Mouse (Mus musculus): Measurements from ENCODE around the gene Cpa5. TPM values are rescaled to one million over a fixed set of nuclear protein-coding genes. Genes with fewer than 3 reads are reported as not detected.

The Cpa5 gene
- polyA plus RNA-seq, 2 experiments, result 0.87 to 0.99 TPM

DNA sequence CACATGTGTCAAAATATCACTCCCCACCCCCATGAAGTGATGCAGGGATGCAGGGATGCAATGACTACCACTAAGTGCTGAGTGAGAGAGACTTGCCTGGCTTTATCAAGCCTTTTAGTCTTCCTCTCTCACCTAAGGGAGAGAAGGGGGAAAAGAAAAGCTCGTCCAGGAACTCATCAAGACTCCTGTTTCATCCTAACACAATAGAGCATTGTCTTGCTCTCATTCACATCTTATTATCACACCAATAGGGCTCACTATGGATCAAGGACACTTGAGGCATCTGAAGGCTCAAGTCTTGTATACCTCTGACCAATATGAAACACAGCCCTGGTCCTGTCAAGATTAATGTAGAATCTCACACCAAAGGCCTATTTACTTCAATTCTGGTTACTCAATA is 9.8 kb upstream of the Cpa5 start:
- DNase-seq (ENCODE audit: low spot score), result no peak
- H3K27ac ChIP-seq (replicated peaks; ENCODE audit: low read depth, low read length), result no peak overlapping the region
- no peaks in the 10 kb centered on the region for H3K27me3 ChIP-seq (ENCODE audit: control insufficient read depth, insufficient read depth, low read length)
- no peak for ATAC-seq (ENCODE audit: low FRiP score, low read depth)
- H3K36me3 ChIP-seq (ENCODE audit: control insufficient read depth, insufficient read depth, low read length), result no peaks in the 10 kb centered on the region
- H3K4me3 ChIP-seq (replicated peaks; ENCODE audit: low read length), result no peak overlapping the region
- no peaks in the 10 kb centered on the region for H3K9me3 ChIP-seq (ENCODE audit: control insufficient read depth, low read length)
- H3K4me1 ChIP-seq (ENCODE audit: control insufficient read depth, insufficient read depth, low read length), result peaks cover 5% of the 10 kb centered on the region
- 92% methylated on average over 1 of the region's 1 CpGs for WGBS
- H3K4me2 ChIP-seq (replicated peaks; ENCODE audit: low read depth, low read length, severe bottlenecking), result no peak overlapping the region
- H3K9ac ChIP-seq (ENCODE audit: low read depth, low read length, severe bottlenecking), result no peak overlapping the region
- TF ChIP-seq POLR2A (IDR thresholded peaks at IDR 0.05; ENCODE audit: borderline replicate concordance, extremely low read depth, insufficient read depth, insufficient read length), result no peak

DNA sequence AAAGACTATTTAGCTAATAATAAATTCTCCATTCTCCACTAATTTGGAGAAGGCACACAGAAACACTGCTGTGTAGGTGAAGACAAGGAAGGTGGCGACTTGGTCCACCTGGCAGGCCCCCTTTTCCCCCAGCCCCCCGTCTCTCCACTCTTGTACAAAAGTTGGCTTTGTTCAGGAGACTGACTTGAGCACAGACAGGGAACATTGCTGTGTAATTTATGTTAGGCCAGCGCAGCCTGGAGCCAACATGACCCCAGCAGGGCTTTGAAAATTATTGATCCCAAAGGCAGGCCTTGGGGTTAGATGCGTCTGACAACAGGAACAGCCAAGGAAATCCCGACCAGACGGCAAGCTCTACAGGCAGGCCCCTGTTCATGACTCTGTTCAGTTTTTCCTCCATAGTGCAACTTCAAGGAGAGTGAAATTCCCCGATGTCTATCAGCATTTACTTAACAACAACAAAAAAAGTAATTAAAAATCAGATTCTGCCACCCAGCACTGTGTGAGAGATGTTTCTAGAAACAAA is 6.4 kb upstream of the Cpa5 start:
- no peaks in the 10 kb centered on the region for H3K27me3 ChIP-seq (ENCODE audit: control insufficient read depth, insufficient read depth, low read length)
- peaks cover 10% of the 10 kb centered on the region for H3K4me1 ChIP-seq (ENCODE audit: control insufficient read depth, insufficient read depth, low read length)
- H3K9me3 ChIP-seq (ENCODE audit: control insufficient read depth, low read length), result no peaks in the 10 kb centered on the region
- no peak overlapping the region for H3K27ac ChIP-seq (replicated peaks; ENCODE audit: low read depth, low read length)
- WGBS, result 31% methylated on average over 7 of the region's 7 CpGs
- ATAC-seq (ENCODE audit: low FRiP score, low read depth), result no peak
- no peak for DNase-seq (ENCODE audit: low spot score)
- no peaks in the 10 kb centered on the region for H3K36me3 ChIP-seq (ENCODE audit: control insufficient read depth, insufficient read depth, low read length)
- H3K4me2 ChIP-seq (replicated peaks; ENCODE audit: low read depth, low read length, severe bottlenecking), result no peak overlapping the region
- H3K4me3 ChIP-seq (replicated peaks; ENCODE audit: low read length), result no peak overlapping the region
- no peak for TF ChIP-seq POLR2A (IDR thresholded peaks at IDR 0.05; ENCODE audit: borderline replicate concordance, extremely low read depth, insufficient read depth, insufficient read length)
- no peak overlapping the region for H3K9ac ChIP-seq (ENCODE audit: low read depth, low read length, severe bottlenecking)

DNA sequence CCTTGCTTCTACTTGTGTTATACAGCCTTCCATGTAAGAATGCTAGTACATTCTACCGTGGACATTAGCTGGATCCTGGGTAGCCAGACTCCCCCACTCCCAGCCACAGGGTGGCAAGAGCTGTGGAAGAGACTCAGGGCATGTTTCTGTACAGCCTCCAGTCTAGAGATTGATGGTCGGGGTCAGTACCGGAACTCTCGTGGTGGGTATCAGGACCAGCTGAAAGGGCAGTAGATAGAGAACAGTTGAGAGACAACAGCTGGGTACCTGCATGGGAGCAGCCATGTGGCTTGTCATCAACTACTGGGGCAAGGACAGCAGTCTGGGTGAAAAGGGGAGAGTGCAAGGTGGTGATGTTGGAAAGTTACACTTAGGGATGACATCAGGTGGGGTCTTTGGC is 5.7 kb upstream of the Cpa5 start:
- Histone ChIP-seq H3K4me1 (ENCODE audit: control insufficient read depth, insufficient read depth, low read length) (peaks cover 10% of the 10 kb centered on the region), H3K9me3 (ENCODE audit: control insufficient read depth, low read length) (no peaks in the 10 kb centered on the region), H3K36me3 (ENCODE audit: control insufficient read depth, insufficient read depth, low read length) (no peaks in the 10 kb centered on the region), H3K27ac (replicated peaks; ENCODE audit: low read depth, low read length) (peak overlapping the region; percentile 1; the same call in 1 of the 2 replicates), H3K4me3 (replicated peaks; ENCODE audit: low read length) (no peak overlapping the region), H3K9ac (ENCODE audit: low read depth, low read length, severe bottlenecking) (no peak overlapping the region), H3K4me2 (replicated peaks; ENCODE audit: low read depth, low read length, severe bottlenecking) (no peak overlapping the region), H3K27me3 (ENCODE audit: control insufficient read depth, insufficient read depth, low read length) (no peaks in the 10 kb centered on the region)
- DNase-seq (ENCODE audit: low spot score), result no peak
- no peak for TF ChIP-seq POLR2A (IDR thresholded peaks at IDR 0.05; ENCODE audit: borderline replicate concordance, extremely low read depth, insufficient read depth, insufficient read length)
- WGBS, result 88% methylated on average over 4 of the region's 4 CpGs
- ATAC-seq (ENCODE audit: low FRiP score, low read depth), result no peak

DNA sequence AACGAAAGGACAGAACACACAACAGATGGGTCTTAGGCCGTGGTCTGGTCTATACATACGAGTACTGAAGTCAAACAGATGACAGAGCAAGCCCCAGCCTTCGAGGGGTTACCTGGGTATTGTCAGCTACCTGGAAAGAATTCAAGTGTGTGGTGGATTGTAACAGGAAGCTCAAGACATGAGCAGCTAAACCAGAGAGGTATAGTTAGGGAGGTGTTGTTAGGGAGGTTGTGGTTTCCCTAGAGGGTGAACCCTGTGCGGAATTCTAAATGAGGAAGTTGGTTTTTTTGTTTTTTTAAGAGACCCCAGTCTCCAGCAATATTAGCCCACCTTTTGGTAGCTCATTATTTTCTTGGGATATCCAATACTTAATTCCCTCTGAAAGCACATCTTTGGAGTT is 5.1 kb upstream of the Cpa5 start:
- no peak overlapping the region for H3K4me3 ChIP-seq (replicated peaks; ENCODE audit: low read length)
- peaks cover 10% of the 10 kb centered on the region for H3K4me1 ChIP-seq (ENCODE audit: control insufficient read depth, insufficient read depth, low read length)
- 65% methylated on average over 5 of the region's 5 CpGs for WGBS
- H3K4me2 ChIP-seq (replicated peaks; ENCODE audit: low read depth, low read length, severe bottlenecking), result no peak overlapping the region
- no peak for DNase-seq (ENCODE audit: low spot score)
- no peak for TF ChIP-seq POLR2A (IDR thresholded peaks at IDR 0.05; ENCODE audit: borderline replicate concordance, extremely low read depth, insufficient read depth, insufficient read length)
- no peaks in the 10 kb centered on the region for H3K36me3 ChIP-seq (ENCODE audit: control insufficient read depth, insufficient read depth, low read length)
- peak overlapping the region; percentile 1; the same call in 1 of the 2 replicates for H3K27ac ChIP-seq (replicated peaks; ENCODE audit: low read depth, low read length)
- H3K9ac ChIP-seq (ENCODE audit: low read depth, low read length, severe bottlenecking), result no peak overlapping the region
- no peak for ATAC-seq (ENCODE audit: low FRiP score, low read depth)
- H3K27me3 ChIP-seq (ENCODE audit: control insufficient read depth, insufficient read depth, low read length), result no peaks in the 10 kb centered on the region
- H3K9me3 ChIP-seq (ENCODE audit: control insufficient read depth, low read length), result no peaks in the 10 kb centered on the region

DNA sequence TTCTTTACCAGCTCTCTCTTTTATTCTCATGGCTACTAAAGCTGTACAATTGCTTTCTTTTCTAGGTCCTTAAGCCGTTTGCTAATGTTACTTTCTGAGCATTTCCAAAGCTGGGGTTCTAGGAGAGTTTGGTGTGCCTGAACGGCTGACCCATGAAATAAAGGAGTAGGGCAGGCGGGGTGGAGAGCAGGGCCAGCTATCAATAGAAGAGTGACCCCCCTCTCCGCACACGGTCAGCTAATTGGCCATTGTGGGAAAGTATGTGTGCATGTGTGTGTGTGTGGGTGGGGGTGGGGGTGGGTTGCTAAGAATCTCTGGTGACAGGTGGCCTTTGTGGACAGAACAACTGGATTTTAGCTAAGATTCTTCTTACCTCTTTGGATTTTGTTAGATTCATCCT is 402 bp downstream of the Cpa5 start:
- Histone ChIP-seq H3K9me3 (ENCODE audit: control insufficient read depth, low read length) (no peaks in the 10 kb centered on the region), H3K4me1 (ENCODE audit: control insufficient read depth, insufficient read depth, low read length) (peaks cover 15% of the 10 kb centered on the region), H3K4me2 (replicated peaks; ENCODE audit: low read depth, low read length, severe bottlenecking) (no peak overlapping the region), H3K9ac (ENCODE audit: low read depth, low read length, severe bottlenecking) (no peak overlapping the region), H3K27ac (replicated peaks; ENCODE audit: low read depth, low read length) (no peak overlapping the region), H3K27me3 (ENCODE audit: control insufficient read depth, insufficient read depth, low read length) (no peaks in the 10 kb centered on the region), H3K4me3 (replicated peaks; ENCODE audit: low read length) (no peak overlapping the region), H3K36me3 (ENCODE audit: control insufficient read depth, insufficient read depth, low read length) (no peaks in the 10 kb centered on the region)
- DNase-seq (ENCODE audit: low spot score) (no peak), ATAC-seq (ENCODE audit: low FRiP score, low read depth) (no peak)
- no peak for TF ChIP-seq POLR2A (IDR thresholded peaks at IDR 0.05; ENCODE audit: borderline replicate concordance, extremely low read depth, insufficient read depth, insufficient read length)
- 68% methylated on average over 5 of the region's 5 CpGs for WGBS

DNA sequence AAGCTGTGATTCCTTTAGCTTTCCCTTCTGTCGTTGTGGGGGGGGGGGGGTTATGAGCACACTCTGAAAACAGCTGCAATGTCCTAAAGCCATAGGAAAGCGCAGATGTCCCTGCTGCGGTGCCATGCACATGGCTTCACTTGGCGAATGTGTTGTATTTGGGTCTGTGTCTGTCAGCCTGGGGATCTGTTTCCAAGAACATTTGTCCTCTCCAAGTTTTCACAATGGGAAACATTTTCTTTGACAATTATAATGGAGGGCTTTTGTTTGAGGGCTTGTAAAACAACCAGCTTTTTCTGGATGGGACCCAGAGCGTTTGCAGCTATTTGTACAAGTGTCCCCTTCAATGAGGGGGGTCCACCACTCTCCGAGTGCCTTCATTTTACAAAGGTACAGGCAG is 3.4 kb downstream of the Cpa5 start:
- Histone ChIP-seq H3K9me3 (ENCODE audit: control insufficient read depth, low read length) (no peaks in the 10 kb centered on the region), H3K9ac (ENCODE audit: low read depth, low read length, severe bottlenecking) (no peak overlapping the region), H3K27me3 (ENCODE audit: control insufficient read depth, insufficient read depth, low read length) (no peaks in the 10 kb centered on the region), H3K4me2 (replicated peaks; ENCODE audit: low read depth, low read length, severe bottlenecking) (no peak overlapping the region), H3K36me3 (ENCODE audit: control insufficient read depth, insufficient read depth, low read length) (no peaks in the 10 kb centered on the region), H3K4me1 (ENCODE audit: control insufficient read depth, insufficient read depth, low read length) (peaks cover 40% of the 10 kb centered on the region), H3K4me3 (replicated peaks; ENCODE audit: low read length) (no peak overlapping the region), H3K27ac (replicated peaks; ENCODE audit: low read depth, low read length) (no peak overlapping the region)
- no peak for DNase-seq (ENCODE audit: low spot score)
- no peak for ATAC-seq (ENCODE audit: low FRiP score, low read depth)
- TF ChIP-seq POLR2A (IDR thresholded peaks at IDR 0.05; ENCODE audit: borderline replicate concordance, extremely low read depth, insufficient read depth, insufficient read length), result no peak
- 78% methylated on average over 6 of the region's 6 CpGs for WGBS
